Mouse (Mus musculus) bone marrow macrophage, adult 2 months (primary cell): ENCODE measurements at regions not wholly inside any gene's neighbourhood (a gene's known extent, or its start where the extent isn't known, plus 50 kb on each side); places are given as distances from the start of the nearest gene placed in this dataset.

ENCODE experiments used
- CTCF ChIP-seq: IDR thresholded peaks from 2 replicates; pipeline ENCODE4 v1.5.1; 2012; ENCODE audit warnings: low read depth, mild to moderate bottlenecking, low read length, moderate library complexity
- POLR2A ChIP-seq: IDR thresholded peaks from 2 replicates; pipeline ENCODE4 v1.6.1; 2012; ENCODE audit warnings: mild to moderate bottlenecking, low read depth, low read length, borderline replicate concordance

- no peak for TF ChIP-seq CTCF
- no peak for TF ChIP-seq POLR2A
Observed at GRCm38 (mm10) chr15:62088341-62088740, 1165.5 kb upstream of the A1bg start.
